Mouse (Mus musculus): ENCODE data around the gene Manba. TPM values are rescaled to one million over a fixed set of nuclear protein-coding genes. Genes with fewer than 3 reads are reported as not detected.

Gene Manba
- polyA plus RNA-seq, 1 experiment from 2014 or later = 5.8 TPM

Other genes with a start within 250 kb of the Manba start
- 0.51 and 0.58 TPM in 2 replicates for gene Bdh2, start 204.4 kb upstream of the Manba start, polyA plus RNA-seq (2015; fragmentation: Nextera tagmentation; extraction: Ambion mirVana)
- 0.06 and 0.13 TPM in 2 replicates for gene Slc9b2, start 177.9 kb upstream of the Manba start, polyA plus RNA-seq (2015; fragmentation: Nextera tagmentation; extraction: Ambion mirVana)
- not detected in 2 replicates for gene Slc9b1, start 137.6 kb upstream of the Manba start, polyA plus RNA-seq (2015; fragmentation: Nextera tagmentation; extraction: Ambion mirVana)
- 27.7 and 28.9 TPM in 2 replicates for gene Cisd2, start 61.7 kb upstream of the Manba start, polyA plus RNA-seq (2015; fragmentation: Nextera tagmentation; extraction: Ambion mirVana)
- gene Ube2d3, start 47.5 kb upstream of the Manba start, polyA plus RNA-seq (2015; fragmentation: Nextera tagmentation; extraction: Ambion mirVana) = 216 and 230 TPM in 2 replicates
- 12.0 and 13.2 TPM in 2 replicates for gene Nfkb1, start 205.9 kb downstream of the Manba start, polyA plus RNA-seq (2015; fragmentation: Nextera tagmentation; extraction: Ambion mirVana)